Mouse (Mus musculus) neural tube, embryonic 14.5 days (tissue): ENCODE measurements at regions not wholly inside any gene's neighbourhood (a gene's known extent, or its start where the extent isn't known, plus 50 kb on each side); places are given as distances from the start of the nearest gene placed in this dataset.

Experiments used
- ATAC-seq: fragments of 200-750 bp; cut with Nextera tagmentation; 2 replicates; pipeline ENCODE4 v1.8.0; 2017; ENCODE audit warnings: low read depth, mild to moderate bottlenecking, moderate TSS enrichment, moderate library complexity
- H3K27ac ChIP-seq: fragments of 300-500 bp; sonication (generic); 2 replicates; pipeline ENCODE4 v1.5.1; 2014; ENCODE audit warnings: low read depth, mild to moderate bottlenecking, control low read depth, low read length, moderate library complexity, mixed read lengths
- H3K27me3 ChIP-seq: fragments of 300-500 bp; sonication (generic); 2 replicates; pipeline ENCODE4 v1.6.1; 2014; ENCODE audit warnings: low read length; ENCODE audit not compliant: control insufficient read depth, insufficient read depth
- H3K36me3 ChIP-seq: fragments of 300-500 bp; sonication (generic); 2 replicates; pipeline ENCODE4 v1.6.1; 2014; ENCODE audit warnings: low read length, mixed read lengths; ENCODE audit not compliant: control insufficient read depth, insufficient read depth
- H3K4me1 ChIP-seq: fragments of 300-500 bp; sonication (generic); 2 replicates; pipeline ENCODE4 v1.6.1; 2014; ENCODE audit warnings: low read length; ENCODE audit not compliant: control insufficient read depth, insufficient read depth
- H3K4me2 ChIP-seq: fragments of 300-500 bp; sonication (generic); 2 replicates; pipeline ENCODE4 v1.6.1; 2014; ENCODE audit warnings: mild to moderate bottlenecking, low read depth, low read length, control low read depth
- H3K4me3 ChIP-seq: fragments of 300-500 bp; sonication (generic); 2 replicates; pipeline ENCODE4 v1.5.1; 2014; ENCODE audit warnings: low read depth, low read length, control low read depth, mixed read lengths
- H3K9ac ChIP-seq: fragments of 300-500 bp; sonication (generic); replicated peaks from 2 replicates; pipeline ENCODE4 v1.6.1; 2014; ENCODE audit warnings: low read depth, mild to moderate bottlenecking, control low read depth, low read length, mixed read lengths
- H3K9me3 ChIP-seq: fragments of 300-500 bp; sonication (generic); 2 replicates; pipeline ENCODE4 v1.6.1; 2016; ENCODE audit warnings: low read length; ENCODE audit not compliant: control insufficient read depth
- WGBS: fragments of 180-500 bp; shearing (Covaris S2); extraction: QIAGEN DNeasy Blood & Tissue Kit; methylation state at CpG from one replicate; pipeline ENCODE4 v1.1.7; 2014; 5-methylcytosine and 5-hydroxymethylcytosine counted together

GRCm38 (mm10) chr13:28524411-28524810 is 267.1 kb downstream of the Gm11361 start:
- Histone ChIP-seq H3K4me3 (no peak overlapping the region), H3K4me1 (no peaks in the 10 kb centered on the region), H3K27me3 (no peaks in the 10 kb centered on the region), H3K27ac (no peak overlapping the region), H3K36me3 (no peaks in the 10 kb centered on the region), H3K9me3 (no peaks in the 10 kb centered on the region), H3K9ac (no peak overlapping the region), H3K4me2 (no peak overlapping the region)
- WGBS: 97% methylated on average over 3 of the region's 3 CpGs
- no peak for ATAC-seq

GRCm38 (mm10) chr13:28520127-28520482 is 262.8 kb downstream of the Gm11361 start:
- Histone ChIP-seq H3K4me1 (no peaks in the 10 kb centered on the region), H3K27ac (no peak overlapping the region), H3K9ac (no peak overlapping the region), H3K36me3 (no peaks in the 10 kb centered on the region), H3K4me2 (no peak overlapping the region), H3K9me3 (no peaks in the 10 kb centered on the region), H3K4me3 (no peak overlapping the region), H3K27me3 (no peaks in the 10 kb centered on the region)
- 83% methylated on average over 1 of the region's 1 CpGs for WGBS
- no peak for ATAC-seq

DNA sequence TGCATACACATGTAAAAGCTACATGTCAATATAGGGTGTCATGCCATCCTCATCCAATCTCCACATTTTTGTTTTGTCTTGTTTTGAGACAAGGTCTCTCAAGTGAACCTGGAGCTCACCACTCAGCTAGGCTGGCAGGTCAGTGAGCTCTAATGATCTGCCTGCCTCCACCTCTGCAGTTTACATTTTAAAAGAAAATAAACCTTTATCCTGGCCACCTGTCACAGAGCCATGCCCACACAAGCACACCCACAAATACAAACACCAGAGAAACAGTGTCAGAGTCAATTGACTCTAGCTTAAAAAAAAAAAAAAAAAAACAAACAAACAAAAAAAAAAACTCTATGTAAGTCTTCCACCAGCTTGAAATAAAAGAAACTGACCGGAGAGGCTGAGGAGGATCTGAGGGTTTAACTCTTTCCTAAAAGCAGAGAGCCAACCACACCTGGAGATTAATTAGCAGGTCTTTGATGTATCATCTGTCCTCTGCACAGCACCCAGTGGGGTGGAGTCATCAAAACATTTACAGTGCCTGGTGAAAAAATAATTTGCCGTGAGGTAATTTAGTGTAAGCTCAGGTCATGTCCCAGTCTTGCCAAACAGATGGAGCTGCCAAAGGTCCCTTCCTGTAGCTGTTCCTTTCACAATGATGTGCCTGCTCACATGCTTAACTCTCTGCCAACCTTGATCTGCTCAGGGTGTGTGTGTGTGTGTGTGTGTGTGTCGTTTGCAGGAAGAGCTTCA is 262.2 kb downstream of the Gm11361 start:
- Histone ChIP-seq H3K27me3 (no peaks in the 10 kb centered on the region), H3K4me1 (no peaks in the 10 kb centered on the region), H3K9me3 (no peaks in the 10 kb centered on the region), H3K4me2 (no peak overlapping the region), H3K9ac (no peak overlapping the region), H3K27ac (no peak overlapping the region), H3K4me3 (no peak overlapping the region), H3K36me3 (no peaks in the 10 kb centered on the region)
- ATAC-seq: no peak
- WGBS: 54% methylated on average over 3 of the region's 3 CpGs

- 89% methylated on average over 6 of the region's 6 CpGs for WGBS
- H3K9me3 ChIP-seq: no peaks in the 10 kb centered on the region
Measured at GRCm38 (mm10) chr13:28517161-28517560, 259.8 kb downstream of the Gm11361 start.

DNA sequence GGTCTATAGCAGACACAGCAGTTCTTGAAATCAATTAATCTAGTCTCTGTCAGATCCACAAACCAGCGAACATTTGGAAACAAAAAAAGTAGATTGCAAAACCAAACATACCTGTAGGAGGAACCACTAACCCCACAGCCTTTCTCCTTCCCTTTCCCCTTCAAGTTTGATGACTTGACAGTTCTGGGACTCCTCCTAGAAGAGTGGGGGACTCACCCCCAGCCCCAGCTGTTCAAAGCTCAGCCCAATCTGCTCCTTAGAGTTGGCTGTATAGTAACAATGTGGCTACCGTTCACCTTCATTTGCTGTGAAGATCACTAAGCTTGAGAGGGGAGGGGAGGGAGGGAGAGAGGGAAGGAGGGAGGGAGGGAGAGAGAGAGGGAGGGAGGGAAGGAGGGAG is 259.3 kb downstream of the Gm11361 start:
- no peak for ATAC-seq
- no peak overlapping the region for H3K4me3 ChIP-seq
- no peaks in the 10 kb centered on the region for H3K9me3 ChIP-seq
- no peaks in the 10 kb centered on the region for H3K36me3 ChIP-seq
- 52% methylated on average over 2 of the region's 2 CpGs for WGBS
- no peak overlapping the region for H3K27ac ChIP-seq
- peaks cover 4% of the 10 kb centered on the region; the same call in 1 of the 2 replicates for H3K4me1 ChIP-seq
- H3K9ac ChIP-seq: no peak overlapping the region
- no peaks in the 10 kb centered on the region for H3K27me3 ChIP-seq
- no peak overlapping the region for H3K4me2 ChIP-seq

More at GRCm38 (mm10) chr13:28517161-28517560, 259.8 kb downstream of the Gm11361 start:
- H3K9ac ChIP-seq: no peak overlapping the region
- no peak overlapping the region for H3K27ac ChIP-seq
- no peaks in the 10 kb centered on the region for H3K36me3 ChIP-seq
- peaks cover 4% of the 10 kb centered on the region; the same call in 1 of the 2 replicates for H3K4me1 ChIP-seq
- no peak for ATAC-seq
- no peak overlapping the region for H3K4me3 ChIP-seq
- no peaks in the 10 kb centered on the region for H3K27me3 ChIP-seq
- H3K4me2 ChIP-seq: no peak overlapping the region

DNA sequence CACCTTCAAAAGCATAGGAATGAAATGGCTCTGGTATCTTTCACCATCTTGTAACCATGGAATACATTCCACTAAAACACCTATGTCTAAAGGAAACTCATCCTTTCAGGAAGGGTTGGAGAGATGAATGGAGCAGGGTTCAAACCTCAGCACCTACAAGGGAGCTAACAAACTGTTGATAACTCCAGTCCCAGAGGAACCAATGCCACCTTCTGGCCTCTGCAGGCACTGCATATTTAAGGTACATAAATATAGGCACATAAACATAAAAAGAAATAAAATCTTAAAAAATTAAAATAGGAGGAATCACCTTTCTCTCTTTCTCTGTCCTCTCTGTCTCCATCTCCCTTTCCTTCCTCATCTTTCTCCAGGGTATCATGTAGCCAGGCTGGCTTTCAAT is 256.9 kb downstream of the Gm11361 start:
- ATAC-seq: no peak
- Histone ChIP-seq H3K4me3 (no peak overlapping the region), H3K36me3 (no peaks in the 10 kb centered on the region), H3K27me3 (no peaks in the 10 kb centered on the region), H3K9ac (no peak overlapping the region), H3K4me1 (peaks cover 4% of the 10 kb centered on the region; the same call in 1 of the 2 replicates), H3K27ac (no peak overlapping the region), H3K4me2 (no peak overlapping the region), H3K9me3 (no peaks in the 10 kb centered on the region)

- no peak overlapping the region for H3K4me3 ChIP-seq
- H3K4me1 ChIP-seq: peaks cover 4% of the 10 kb centered on the region; the same call in 1 of the 2 replicates
- H3K36me3 ChIP-seq: no peaks in the 10 kb centered on the region
- H3K27ac ChIP-seq: no peak overlapping the region
- no peak overlapping the region for H3K9ac ChIP-seq
- ATAC-seq: no peak
- no peaks in the 10 kb centered on the region for H3K27me3 ChIP-seq
- no peak overlapping the region for H3K4me2 ChIP-seq
- no peaks in the 10 kb centered on the region for H3K9me3 ChIP-seq
- 91% methylated on average over 7 of the region's 7 CpGs for WGBS
Measured at GRCm38 (mm10) chr13:28513336-28513735, 256.0 kb downstream of the Gm11361 start.

- no peak overlapping the region for H3K9ac ChIP-seq
Measured at GRCm38 (mm10) chr13:28512573-28513334, 255.4 kb downstream of the Gm11361 start.

GRCm38 (mm10) chr13:28508184-28508583 is 250.9 kb downstream of the Gm11361 start:
- Histone ChIP-seq H3K4me3 (no peak overlapping the region), H3K4me2 (no peak overlapping the region), H3K36me3 (no peaks in the 10 kb centered on the region), H3K27me3 (no peaks in the 10 kb centered on the region), H3K27ac (no peak overlapping the region), H3K9me3 (no peaks in the 10 kb centered on the region), H3K9ac (no peak overlapping the region), H3K4me1 (peaks cover 4% of the 10 kb centered on the region; the same call in 1 of the 2 replicates)
- no peak for ATAC-seq
- 40% methylated on average over 2 of the region's 2 CpGs for WGBS

More at GRCm38 (mm10) chr13:28512573-28513334, 255.4 kb downstream of the Gm11361 start:
- ATAC-seq: peak; percentile 86
- Histone ChIP-seq H3K4me1 (peaks cover 4% of the 10 kb centered on the region; the same call in 1 of the 2 replicates), H3K4me3 (no peak overlapping the region), H3K36me3 (no peaks in the 10 kb centered on the region), H3K27ac (0 out of 2 replicates have a peak overlapping the region, but pooled peaks have one; percentile 12), H3K9me3 (no peaks in the 10 kb centered on the region), H3K27me3 (no peaks in the 10 kb centered on the region), H3K4me2 (no peak overlapping the region)
- 54% methylated on average over 11 of the region's 11 CpGs for WGBS
